Mouse (Mus musculus) limb, embryonic 11.5 days (tissue): ENCODE measurements around the gene Gm281. TPM values are rescaled to one million over a fixed set of nuclear protein-coding genes. Genes with fewer than 3 reads are reported as not detected.

Experiments
- ATAC-seq: fragments of 200-750 bp; cut with Nextera tagmentation; 2 replicates; pipeline ENCODE4 v1.8.0; 2017; ENCODE audit warnings: low read depth; ENCODE audit not compliant: insufficient number of reproducible peaks, low FRiP score, low TSS enrichment
- DNase-seq: peaks from one replicate; pipeline ENCODE4 v3.0.0-alpha.2; 2015; ENCODE audit warnings: low spot score
- H3K27ac ChIP-seq: fragments of 300-500 bp; sonication (generic); replicated peaks from 2 replicates; pipeline ENCODE4 v1.5.1; 2014; ENCODE audit warnings: low read depth, mild to moderate bottlenecking, low read length
- H3K27me3 ChIP-seq: fragments of 300-500 bp; sonication (generic); 2 replicates; pipeline ENCODE4 v1.6.1; 2014; ENCODE audit warnings: mild to moderate bottlenecking, low read length, mixed read lengths; ENCODE audit not compliant: control insufficient read depth, insufficient read depth
- H3K36me3 ChIP-seq: fragments of 300-500 bp; sonication (generic); 2 replicates; pipeline ENCODE4 v1.6.1; 2014; ENCODE audit warnings: mild to moderate bottlenecking, low read length, moderate library complexity, mixed read lengths; ENCODE audit not compliant: control insufficient read depth, insufficient read depth
- H3K4me1 ChIP-seq: fragments of 300-500 bp; sonication (generic); 2 replicates; pipeline ENCODE4 v1.6.1; 2014; ENCODE audit warnings: low read length, mixed read lengths; ENCODE audit not compliant: control insufficient read depth, insufficient read depth
- H3K4me2 ChIP-seq: fragments of 300-500 bp; sonication (generic); 2 replicates; pipeline ENCODE4 v1.6.1; 2014; ENCODE audit warnings: low read depth, mild to moderate bottlenecking, moderate library complexity; ENCODE audit not compliant: severe bottlenecking
- H3K4me3 ChIP-seq: fragments of 300-500 bp; sonication (generic); 2 replicates; pipeline ENCODE4 v1.5.1; 2014; ENCODE audit warnings: low read depth, low read length
- H3K9ac ChIP-seq: fragments of 300-500 bp; sonication (generic); 2 replicates; pipeline ENCODE4 v1.6.1; 2014; ENCODE audit warnings: mild to moderate bottlenecking, low read length
- H3K9me3 ChIP-seq: fragments of 300-500 bp; sonication (generic); 2 replicates; pipeline ENCODE4 v1.6.1; 2016; ENCODE audit warnings: low read length; ENCODE audit not compliant: control insufficient read depth
- WGBS: fragments of 180-500 bp; shearing (Covaris S2); extraction: QIAGEN DNeasy Blood & Tissue Kit; methylation state at CpG from one replicate; pipeline ENCODE4 v1.1.7; 2014; 5-methylcytosine and 5-hydroxymethylcytosine counted together
- microRNA-seq: library from miRNA; unstranded; fragments of <30 nt; microRNA quantifications from one replicate; pipeline ENCODE4, GENCODE M21; 2016
- polyA plus RNA-seq: library from polyadenylated mRNA; unstranded; fragments of >200 nt; fragmentation: Nextera tagmentation; extraction: Ambion mirVana; gene quantifications from 2 replicates; pipeline ENCODE4 v1.2.1, GENCODE M21; 2014

The Gm281 gene
- polyA plus RNA-seq, 1 experiment from 2014 or later: not detected

DNA sequence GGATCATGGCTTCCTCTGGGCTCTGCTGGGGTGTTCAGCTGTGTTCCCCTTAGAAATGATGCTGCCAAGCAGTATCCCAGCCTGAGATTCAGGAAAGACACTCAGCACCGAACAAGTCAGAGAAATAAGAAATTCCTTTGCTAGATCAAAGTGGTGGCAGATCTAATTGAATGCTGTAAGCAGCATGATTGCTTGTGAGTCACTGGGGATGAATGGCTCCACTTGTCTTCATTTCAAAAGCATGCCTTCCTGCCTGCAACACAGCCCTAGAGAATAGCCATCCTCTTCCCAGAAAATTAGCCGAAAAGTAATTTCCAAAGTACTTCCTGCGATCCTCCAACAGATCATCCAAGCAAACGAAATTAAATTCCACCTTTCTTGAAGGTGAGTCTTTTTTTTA is 131.3 kb downstream of the Gm281 start:
- no peaks in the 10 kb centered on the region for H3K4me1 ChIP-seq
- no peak overlapping the region for H3K27ac ChIP-seq
- WGBS: 74% methylated on average over 4 of the region's 4 CpGs
- DNase-seq: no peak
- H3K4me2 ChIP-seq: no peak overlapping the region
- no peaks in the 10 kb centered on the region for H3K27me3 ChIP-seq
- no peaks in the 10 kb centered on the region for H3K36me3 ChIP-seq
- no peak overlapping the region for H3K4me3 ChIP-seq
- no peak overlapping the region for H3K9ac ChIP-seq
- ATAC-seq: no peak
- no peaks in the 10 kb centered on the region for H3K9me3 ChIP-seq

DNA sequence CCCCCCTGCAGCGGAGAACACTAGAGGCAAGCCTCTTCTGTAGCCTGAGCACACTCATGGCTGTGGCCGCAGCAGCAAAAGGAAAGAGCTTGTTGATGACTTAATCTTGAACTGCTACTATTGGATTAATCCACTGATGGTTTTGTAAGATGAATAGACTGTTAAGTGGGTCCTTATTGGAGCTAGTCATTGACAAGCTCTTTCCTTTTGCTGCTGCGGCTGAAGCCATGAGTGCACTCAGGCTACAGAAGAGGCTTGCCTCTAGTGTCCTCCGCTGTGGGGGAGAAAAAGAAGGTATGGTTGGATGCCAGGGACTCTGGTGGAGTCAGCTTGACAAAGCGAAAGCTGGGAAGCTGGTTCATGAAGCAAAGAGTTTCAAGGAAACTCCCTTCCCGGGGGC is 135.9 kb downstream of the Gm281 start:
- Histone ChIP-seq H3K9ac (no peak overlapping the region), H3K4me1 (no peaks in the 10 kb centered on the region), H3K4me2 (no peak overlapping the region), H3K27ac (no peak overlapping the region), H3K4me3 (no peak overlapping the region), H3K9me3 (no peaks in the 10 kb centered on the region), H3K36me3 (no peaks in the 10 kb centered on the region), H3K27me3 (no peaks in the 10 kb centered on the region)
- ATAC-seq (no peak), DNase-seq (no peak)
- WGBS: 55% methylated on average over 5 of the region's 6 CpGs

DNA sequence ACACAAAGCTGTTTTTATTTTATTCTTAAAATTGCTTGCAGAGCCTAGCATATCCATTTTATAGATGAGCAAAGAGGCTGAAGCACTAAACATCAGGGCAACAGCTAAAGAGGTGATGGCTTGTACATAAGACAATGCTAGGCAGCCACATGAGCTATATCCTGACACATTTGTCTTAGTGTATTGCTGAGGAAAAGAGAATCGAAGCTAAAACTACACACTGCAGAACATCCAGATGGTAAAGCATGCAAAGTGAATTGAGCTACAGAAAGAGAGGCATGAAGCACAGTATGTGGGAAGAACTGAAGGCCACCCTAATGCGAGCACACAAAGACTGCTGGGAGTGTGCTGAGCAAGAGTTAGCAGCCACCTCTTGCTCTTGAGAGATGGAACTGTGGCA is 143.1 kb downstream of the Gm281 start:
- 69% methylated on average over 2 of the region's 2 CpGs for whole genome bisulfite sequencing
- DNase-seq: no peak
- H3K27ac ChIP-seq: 0 out of 2 replicates have a peak overlapping the region, but pooled peaks have one; percentile 8
- H3K4me3 ChIP-seq: no peak overlapping the region
- H3K4me2 ChIP-seq: no peak overlapping the region
- H3K9ac ChIP-seq: no peak overlapping the region
- H3K9me3 ChIP-seq: no peaks in the 10 kb centered on the region
- no peaks in the 10 kb centered on the region for H3K27me3 ChIP-seq
- no peaks in the 10 kb centered on the region for H3K36me3 ChIP-seq
- ATAC-seq: no peak
- H3K4me1 ChIP-seq: peaks cover 12% of the 10 kb centered on the region; the same call in 1 of the 2 replicates

DNA sequence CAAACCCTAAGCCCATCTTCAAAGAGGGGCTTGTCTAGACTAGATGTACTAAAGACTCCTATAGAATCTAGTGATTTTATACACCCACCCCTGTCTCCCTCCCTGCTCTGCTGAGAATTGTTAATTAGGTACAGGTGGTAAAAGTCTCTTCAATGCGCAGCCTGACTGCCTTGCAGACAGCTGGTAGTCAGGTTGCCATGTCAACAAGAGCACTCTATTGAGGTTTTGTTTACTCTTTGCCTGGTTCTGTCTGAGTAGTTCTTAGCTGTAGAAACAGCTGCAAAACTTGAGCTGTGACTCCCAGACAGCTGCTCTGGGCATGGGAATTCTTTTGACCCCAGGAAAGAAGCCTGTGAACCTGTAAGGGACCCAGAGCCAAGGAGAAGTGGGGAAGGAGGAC is 143.6 kb downstream of the Gm281 start:
- DNase-seq (peak; percentile 53), ATAC-seq (peak; percentile 83)
- H3K9me3 ChIP-seq: no peaks in the 10 kb centered on the region
- H3K27me3 ChIP-seq: no peaks in the 10 kb centered on the region
- H3K4me1 ChIP-seq: peaks cover 12% of the 10 kb centered on the region; the same call in 1 of the 2 replicates
- no peak overlapping the region for H3K4me2 ChIP-seq
- no peak overlapping the region for H3K9ac ChIP-seq
- no peak overlapping the region for H3K4me3 ChIP-seq
- WGBS: 0% methylated on average over 1 of the region's 1 CpGs
- no peaks in the 10 kb centered on the region for H3K36me3 ChIP-seq
- no peak overlapping the region for H3K27ac ChIP-seq

Small RNA genes within 50 kb of the gene (microRNA-seq; reads per million reads assigned to microRNA genes)
- not detected for gene Gm27506

Other genes with a start within 250 kb of the Gm281 start
- not detected in 2 replicates for gene Sntn, start 243.6 kb downstream of the Gm281 start, polyA plus RNA-seq
- gene Atxn7, start 47.0 kb upstream of the Gm281 start, polyA plus RNA-seq: 4.6 and 4.7 TPM in 2 replicates
- gene Thoc7, start 47.4 kb upstream of the Gm281 start, polyA plus RNA-seq: 260 and 265 TPM in 2 replicates
- gene Psmd6, start 206.5 kb upstream of the Gm281 start, polyA plus RNA-seq: 290 and 298 TPM in 2 replicates